Mouse (Mus musculus) hindbrain, embryonic 13.5 days (tissue): ENCODE results near the gene Marveld1. TPM values are rescaled to one million over a fixed set of nuclear protein-coding genes. Genes with fewer than 3 reads are reported as not detected.

ENCODE experiments used
- ATAC-seq: fragments of 200-750 bp; cut with Nextera tagmentation; 2 replicates; pipeline ENCODE4 v1.8.0; 2017; ENCODE audit warnings: moderate TSS enrichment; ENCODE audit not compliant: low FRiP score
- H3K27ac ChIP-seq: fragments of 300-500 bp; sonication (generic); 2 replicates; pipeline ENCODE4 v1.5.1; 2015; ENCODE audit warnings: inconsistent platforms, mild to moderate bottlenecking, moderate library complexity
- H3K27me3 ChIP-seq: fragments of 300-500 bp; sonication (generic); 2 replicates; pipeline ENCODE4 v1.6.1; 2015; ENCODE audit warnings: mild to moderate bottlenecking, inconsistent platforms
- H3K36me3 ChIP-seq: fragments of 300-500 bp; sonication (generic); 2 replicates; pipeline ENCODE4 v1.6.1; 2015; ENCODE audit warnings: mild to moderate bottlenecking, inconsistent platforms
- H3K4me1 ChIP-seq: fragments of 300-500 bp; sonication (generic); replicated peaks from 2 replicates; pipeline ENCODE4 v1.6.1; 2015; ENCODE audit warnings: inconsistent platforms
- H3K4me2 ChIP-seq: fragments of 300-500 bp; sonication (generic); 2 replicates; pipeline ENCODE4 v1.6.1; 2015; ENCODE audit warnings: inconsistent platforms, mild to moderate bottlenecking, moderate library complexity
- H3K4me3 ChIP-seq: fragments of 300-500 bp; sonication (generic); 2 replicates; pipeline ENCODE4 v1.5.1; 2015; ENCODE audit warnings: mild to moderate bottlenecking, inconsistent platforms
- H3K9ac ChIP-seq: fragments of 300-500 bp; sonication (generic); 2 replicates; pipeline ENCODE4 v1.6.1; 2015; ENCODE audit warnings: mild to moderate bottlenecking, inconsistent platforms
- H3K9me3 ChIP-seq: fragments of 300-500 bp; sonication (generic); 2 replicates; pipeline ENCODE4 v1.6.1; 2016; ENCODE audit warnings: inconsistent platforms
- WGBS: fragments of 180-500 bp; shearing (Covaris S2); methylation state at CpG from one replicate; pipeline ENCODE4 v1.1.7; 2015; 5-methylcytosine and 5-hydroxymethylcytosine counted together
- polyA plus RNA-seq: library from polyadenylated mRNA; unstranded; fragments of >200 nt; fragmentation: Nextera tagmentation; extraction: Ambion mirVana; gene quantifications from 2 replicates; pipeline ENCODE4 v1.2.1, GENCODE M21; 2015

Marveld1 gene
- polyA plus RNA-seq, 1 experiment from 2014 or later: 1.5 TPM

GRCm38 (mm10) chr19:42128787-42129508 is 18.3 kb upstream of the Marveld1 start, which contains the start of gene Avpi1:
TSS of gene Avpi1 (minus strand) at chr19:42129059.
- under 1% methylated on average over 54 of the region's 54 CpGs for WGBS
- peak within 1 kb of the TSS; percentile 55 for H3K4me3 ChIP-seq
- peak within 1 kb of the TSS; percentile 95 for H3K4me2 ChIP-seq
- ATAC-seq: peak; percentile 96
- peaks cover 27% of the 10 kb centered on the region for H3K27me3 ChIP-seq
- H3K9ac ChIP-seq: peak within 1 kb of the TSS; percentile 81
- H3K36me3 ChIP-seq: peaks cover 15% of the 10 kb centered on the region
- peaks cover 22% of the 10 kb centered on the region for H3K4me1 ChIP-seq
- H3K27ac ChIP-seq: peak within 1 kb of the TSS; percentile 71
- H3K9me3 ChIP-seq: no peaks in the 10 kb centered on the region

DNA sequence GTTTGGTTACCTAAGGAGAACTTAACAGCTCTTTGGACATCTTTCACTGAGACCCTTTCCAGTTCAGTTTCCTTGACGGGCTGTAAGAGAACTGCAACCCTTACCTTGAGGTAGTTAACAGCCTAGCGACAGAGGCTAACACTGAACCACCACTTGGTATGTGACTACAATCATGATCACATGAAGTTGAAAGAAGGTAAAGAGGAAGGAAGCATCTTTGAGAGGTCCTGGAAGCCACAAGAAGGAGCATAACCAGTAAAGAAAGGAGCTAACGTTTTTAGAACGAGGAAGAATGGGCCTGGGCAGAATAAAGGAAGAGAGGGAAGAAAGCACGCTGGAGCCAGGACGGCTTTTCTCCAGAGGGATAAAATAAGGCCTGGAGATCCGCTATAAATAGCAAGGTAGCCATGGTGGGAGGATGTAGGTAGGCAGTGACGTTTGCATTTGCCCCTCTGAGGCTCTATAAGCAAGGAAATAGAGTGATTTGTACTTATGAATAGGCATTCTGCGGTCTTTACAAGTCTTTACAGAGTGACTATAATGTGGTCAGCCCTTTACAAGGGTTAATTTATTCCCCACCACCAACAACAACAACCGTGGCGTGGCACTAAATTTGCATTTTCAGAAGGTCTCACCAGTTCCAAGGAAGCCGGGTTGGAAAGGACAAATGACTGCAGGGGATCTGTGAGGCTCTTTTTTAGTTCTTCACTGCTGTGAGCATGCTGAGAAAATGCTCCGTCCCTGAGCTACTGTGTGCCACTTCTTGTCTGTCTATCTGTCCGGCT is 17.5 kb upstream of the Marveld1 start:
- peak overlapping the region; percentile 95 for H3K4me2 ChIP-seq
- no peaks in the 10 kb centered on the region for H3K9me3 ChIP-seq
- peaks cover 27% of the 10 kb centered on the region for H3K27me3 ChIP-seq
- ATAC-seq: peak; percentile 30
- peak overlapping the region; percentile 55 for H3K4me3 ChIP-seq
- H3K36me3 ChIP-seq: peaks cover 8% of the 10 kb centered on the region
- 14% methylated on average over 14 of the region's 14 CpGs for WGBS
- peak overlapping the region; percentile 36; the same call in 1 of the 2 replicates for H3K27ac ChIP-seq
- peak overlapping the region; percentile 81 for H3K9ac ChIP-seq
- peaks cover 22% of the 10 kb centered on the region for H3K4me1 ChIP-seq

- peaks cover 27% of the 10 kb centered on the region for H3K27me3 ChIP-seq
- WGBS: 48% methylated on average over 3 of the region's 3 CpGs
- H3K36me3 ChIP-seq: peaks cover 2% of the 10 kb centered on the region
- H3K27ac ChIP-seq: no peak overlapping the region
- ATAC-seq: no peak
- H3K4me1 ChIP-seq: peaks cover 22% of the 10 kb centered on the region
- H3K4me3 ChIP-seq: no peak overlapping the region
- H3K9me3 ChIP-seq: no peaks in the 10 kb centered on the region
- H3K9ac ChIP-seq: no peak overlapping the region
- no peak overlapping the region for H3K4me2 ChIP-seq
These were observed 16.9 kb upstream of the Marveld1 start for GRCm38 (mm10) chr19:42130294-42130606.

GRCm38 (mm10) chr19:42131101-42131500 is 16.1 kb upstream of the Marveld1 start:
- Histone ChIP-seq H3K36me3 (no peaks in the 10 kb centered on the region), H3K27me3 (peaks cover 25% of the 10 kb centered on the region), H3K4me2 (no peak overlapping the region), H3K9ac (no peak overlapping the region), H3K4me3 (no peak overlapping the region), H3K9me3 (no peaks in the 10 kb centered on the region), H3K4me1 (peaks cover 22% of the 10 kb centered on the region), H3K27ac (no peak overlapping the region)
- ATAC-seq: no peak
- 67% methylated on average over 5 of the region's 5 CpGs for WGBS

DNA sequence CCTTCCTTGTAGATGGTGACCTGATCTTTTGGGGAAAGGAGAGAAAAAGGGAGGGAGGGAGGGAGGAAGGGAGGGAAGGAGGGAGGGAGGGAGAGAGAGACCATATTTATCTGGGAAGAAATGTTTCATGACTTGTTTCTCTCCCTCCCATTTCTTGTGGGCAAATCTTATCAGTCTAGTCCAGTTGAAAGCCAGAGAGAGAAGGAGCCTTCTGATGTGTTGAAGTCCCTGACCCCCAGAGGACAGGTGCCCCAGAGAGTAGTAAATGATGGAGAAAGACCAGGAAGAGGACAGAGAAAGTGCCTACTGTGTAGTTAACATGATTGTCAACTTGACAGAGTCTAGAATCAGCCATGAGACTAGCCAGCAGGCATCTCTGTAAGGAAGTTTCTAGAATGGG is 12.1 kb upstream of the Marveld1 start:
- peaks cover 4% of the 10 kb centered on the region; the same call in 1 of the 2 replicates for H3K27me3 ChIP-seq

GRCm38 (mm10) chr19:42136126-42136525 is 11.1 kb upstream of the Marveld1 start:
- peaks cover 3% of the 10 kb centered on the region; the same call in 1 of the 2 replicates for H3K27me3 ChIP-seq
- no peak overlapping the region for H3K4me2 ChIP-seq
- 26% methylated on average over 5 of the region's 5 CpGs for whole genome bisulfite sequencing
- no peak overlapping the region for H3K4me3 ChIP-seq
- H3K9me3 ChIP-seq: no peaks in the 10 kb centered on the region
- no peak for ATAC-seq
- H3K4me1 ChIP-seq: no peaks in the 10 kb centered on the region
- H3K36me3 ChIP-seq: no peaks in the 10 kb centered on the region
- H3K9ac ChIP-seq: no peak overlapping the region
- no peak overlapping the region for H3K27ac ChIP-seq

More for the DNA sequence above, 12.1 kb upstream of the Marveld1 start:
- Histone ChIP-seq H3K27ac (no peak overlapping the region), H3K4me2 (no peak overlapping the region), H3K4me3 (no peak overlapping the region), H3K36me3 (no peaks in the 10 kb centered on the region), H3K9me3 (no peaks in the 10 kb centered on the region), H3K4me1 (peaks cover under 1% of the 10 kb centered on the region; the same call in 1 of the 2 replicates), H3K9ac (no peak overlapping the region)
- ATAC-seq: no peak

- Histone ChIP-seq H3K27ac (no peak overlapping the region), H3K4me3 (no peak overlapping the region), H3K9ac (no peak overlapping the region), H3K4me1 (no peaks in the 10 kb centered on the region), H3K27me3 (no peaks in the 10 kb centered on the region), H3K36me3 (no peaks in the 10 kb centered on the region), H3K9me3 (no peaks in the 10 kb centered on the region), H3K4me2 (no peak overlapping the region)
- no peak for ATAC-seq
- 89% methylated on average over 4 of the region's 4 CpGs for WGBS
These were observed 10.0 kb upstream of the Marveld1 start for GRCm38 (mm10) chr19:42137167-42137672.

DNA sequence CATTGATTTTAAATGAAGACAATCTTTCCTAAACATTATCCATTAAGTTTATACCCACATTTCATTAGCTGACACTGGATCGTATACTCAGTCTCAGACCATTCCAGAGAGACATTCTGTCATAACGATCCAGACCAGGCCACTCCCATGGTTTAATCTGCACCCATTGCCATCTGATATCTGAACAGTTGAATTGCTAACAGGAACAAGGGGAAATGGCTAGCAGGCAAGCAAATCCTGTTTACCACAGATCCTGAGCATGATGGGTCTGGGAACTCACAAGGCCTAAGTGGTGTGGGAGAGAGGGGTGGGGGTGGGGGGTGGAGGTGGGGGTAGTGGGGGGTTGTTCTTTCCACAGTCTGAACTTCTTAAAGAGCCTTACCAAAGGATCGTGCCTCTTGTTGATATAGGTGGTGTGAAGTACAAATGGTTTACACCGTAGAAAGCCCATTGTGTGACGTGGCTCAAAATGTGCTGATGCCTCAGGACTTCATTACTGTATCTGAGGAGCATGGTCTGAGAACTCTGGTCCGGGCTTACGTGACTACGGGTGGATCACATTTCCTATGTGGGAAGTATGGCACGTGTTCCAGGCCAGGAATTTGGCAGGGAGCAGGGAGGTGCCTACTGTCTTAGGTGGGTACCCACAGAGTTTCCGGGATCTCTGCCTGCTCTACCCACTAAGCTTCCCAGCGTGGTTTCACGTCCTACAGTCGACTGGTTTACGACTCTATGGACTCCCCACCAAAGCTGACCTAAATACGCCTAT is 8.5 kb upstream of the Marveld1 start:
- no peaks in the 10 kb centered on the region for H3K36me3 ChIP-seq
- no peaks in the 10 kb centered on the region for H3K27me3 ChIP-seq
- H3K4me2 ChIP-seq: no peak overlapping the region
- H3K4me1 ChIP-seq: no peaks in the 10 kb centered on the region
- ATAC-seq: no peak
- H3K27ac ChIP-seq: no peak overlapping the region
- WGBS: 92% methylated on average over 15 of the region's 15 CpGs
- H3K9me3 ChIP-seq: no peaks in the 10 kb centered on the region
- no peak overlapping the region for H3K4me3 ChIP-seq
- H3K9ac ChIP-seq: no peak overlapping the region

DNA sequence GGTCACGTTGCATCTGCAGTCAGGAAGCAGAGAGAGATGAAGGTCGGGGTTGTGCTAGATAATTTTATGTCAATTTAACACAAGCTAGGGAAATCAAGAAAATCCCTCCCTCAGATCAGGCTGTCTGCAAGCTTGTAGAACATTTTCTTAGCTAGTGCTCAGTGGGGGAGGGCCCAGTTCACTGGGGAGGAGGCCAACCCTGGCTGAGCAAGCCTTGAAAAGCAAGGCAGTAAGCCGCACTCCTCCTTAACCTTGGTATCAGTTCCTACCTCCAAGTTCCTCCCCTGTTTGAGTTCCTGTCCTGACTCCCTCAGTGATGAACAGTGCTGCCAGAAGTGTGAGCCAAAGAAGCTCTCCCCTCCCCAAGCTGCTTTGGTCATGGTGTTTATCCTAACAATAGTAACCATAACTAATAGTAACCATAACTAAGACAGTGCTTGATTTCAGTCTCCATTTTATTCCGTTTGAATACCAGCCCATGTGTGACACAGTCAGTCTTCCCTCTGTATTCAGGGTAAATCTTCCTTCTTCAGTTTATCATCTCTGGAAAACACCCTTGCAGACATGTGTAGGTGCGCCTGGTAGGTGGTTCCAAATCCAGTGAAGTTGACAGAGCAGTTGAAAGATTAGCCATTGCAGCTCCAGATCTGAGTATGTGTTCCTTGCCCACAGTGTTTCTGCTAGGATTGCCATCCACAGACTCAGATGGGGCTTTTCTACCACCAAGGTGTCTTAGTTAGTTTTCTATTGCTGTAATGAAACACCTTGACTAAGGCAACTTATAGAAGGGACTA is 7.3 kb upstream of the Marveld1 start:
- Histone ChIP-seq H3K4me2 (no peak overlapping the region), H3K27ac (no peak overlapping the region), H3K9me3 (no peaks in the 10 kb centered on the region), H3K9ac (no peak overlapping the region), H3K4me3 (no peak overlapping the region), H3K4me1 (no peaks in the 10 kb centered on the region), H3K27me3 (peaks cover 2% of the 10 kb centered on the region), H3K36me3 (no peaks in the 10 kb centered on the region)
- 85% methylated on average over 5 of the region's 5 CpGs for WGBS
- no peak for ATAC-seq

GRCm38 (mm10) chr19:42141998-42142397 is 5.2 kb upstream of the Marveld1 start:
- no peak overlapping the region for H3K4me3 ChIP-seq
- H3K36me3 ChIP-seq: no peaks in the 10 kb centered on the region
- WGBS: 81% methylated on average over 3 of the region's 3 CpGs
- no peak overlapping the region for H3K9ac ChIP-seq
- no peak overlapping the region for H3K4me2 ChIP-seq
- no peaks in the 10 kb centered on the region for H3K9me3 ChIP-seq
- H3K27ac ChIP-seq: no peak overlapping the region
- no peak for ATAC-seq
- peaks cover 22% of the 10 kb centered on the region for H3K27me3 ChIP-seq
- peaks cover 3% of the 10 kb centered on the region; the same call in 1 of the 2 replicates for H3K4me1 ChIP-seq

GRCm38 (mm10) chr19:42142757-42143156 is 4.4 kb upstream of the Marveld1 start:
- 78% methylated on average over 2 of the region's 2 CpGs for WGBS
- Histone ChIP-seq H3K4me3 (no peak overlapping the region), H3K9ac (no peak overlapping the region), H3K9me3 (no peaks in the 10 kb centered on the region), H3K27me3 (peaks cover 24% of the 10 kb centered on the region), H3K27ac (no peak overlapping the region), H3K36me3 (no peaks in the 10 kb centered on the region), H3K4me1 (peaks cover 9% of the 10 kb centered on the region), H3K4me2 (no peak overlapping the region)
- no peak for ATAC-seq
